Mouse (Mus musculus) mouse trophoblast stem cell (cell line): Measurements from ENCODE around the gene Cldn34d.

Source experiments
- in situ Hi-C, 2 experiments: fragments of 300-500 bp; cut with MseI, MboI; formaldehyde crosslinking; loops; 2 replicates in 1 of 2; 3 replicates in 1 of 2; pipeline ENCODE4 v1.15.1; 2025

Gene Cldn34d

DNA sequence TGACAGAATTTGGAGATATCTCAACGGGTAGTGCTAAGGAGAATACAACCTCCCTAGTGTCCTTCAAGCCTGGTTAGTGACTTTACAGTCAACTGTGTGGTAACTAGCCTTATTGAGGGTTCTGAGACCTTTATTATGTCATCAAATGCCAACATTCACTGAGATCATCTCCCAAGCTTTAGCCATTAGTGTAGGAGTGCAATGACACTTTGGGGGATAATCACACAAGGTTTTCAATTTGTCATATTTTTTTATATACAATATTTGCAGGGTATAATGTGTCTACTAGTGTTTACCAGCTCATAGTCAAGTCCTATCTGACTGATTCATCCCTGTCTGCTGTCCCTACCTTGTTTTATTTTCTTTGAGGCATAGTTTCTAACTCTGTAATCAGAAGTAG is at the start of gene Cldn34d:
Cldn34d (minus strand) TSS at position 101 of the 400 bp plus-strand sequence.
- in situ Hi-C loops: no loop called here

DNA sequence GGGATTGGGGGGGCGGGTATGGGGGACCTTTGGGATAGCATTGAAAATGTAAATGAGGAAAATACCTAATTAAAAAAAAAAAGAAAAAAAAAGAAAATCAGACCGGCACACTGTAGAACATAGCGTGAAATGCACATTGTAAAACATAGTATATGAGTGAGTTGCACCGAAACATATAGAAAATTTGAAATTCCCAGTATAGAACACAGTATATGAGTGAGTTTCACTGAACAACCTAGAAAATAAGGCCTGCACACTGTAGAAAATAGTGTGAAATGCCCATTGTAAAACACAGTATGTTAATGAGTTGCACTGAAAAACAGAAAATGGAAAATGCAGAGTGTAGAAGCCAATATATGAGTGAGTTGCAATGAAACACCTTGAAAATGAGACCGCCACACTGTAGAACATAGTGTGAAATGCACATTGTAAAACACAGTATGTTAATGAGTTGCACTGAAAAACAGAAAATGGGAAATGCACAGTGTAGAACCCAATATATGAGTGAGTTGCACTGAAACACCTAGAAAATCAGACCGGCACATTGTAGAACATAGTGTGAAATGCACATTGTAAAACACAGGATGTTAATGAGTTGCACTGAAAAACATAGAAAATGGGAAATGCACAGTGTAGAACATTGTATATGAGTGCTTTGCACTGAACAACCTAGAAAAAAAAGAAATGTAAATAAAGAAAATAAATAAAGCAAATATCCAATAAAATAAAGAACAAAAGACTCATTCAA is 4.1 kb downstream of the Cldn34d start:
- in situ Hi-C loops: no loop called here
